Mouse (Mus musculus) stomach, postnatal 0 days (tissue): ENCODE results near the gene Olfr1082. TPM values are rescaled to one million over a fixed set of nuclear protein-coding genes. Genes with fewer than 3 reads are reported as not detected.
"Not testable (repeated sequence)": the region's sequence is repeated elsewhere in the genome, so short reads cannot be mapped to it uniquely, and the experiment has no call there.

Experiments used
- ATAC-seq: fragments of 200-750 bp; cut with Nextera tagmentation; 2 replicates; pipeline ENCODE4 v1.8.0; 2017; ENCODE audit not compliant: low FRiP score, low TSS enrichment
- DNase-seq: peaks from one replicate; pipeline ENCODE4 v3.0.0-alpha.2; 2016; ENCODE audit warnings: low spot score
- H3K27ac ChIP-seq: fragments of 300-500 bp; sonication (generic); replicated peaks from 2 replicates; pipeline ENCODE4 v1.5.1; 2014; ENCODE audit warnings: mild to moderate bottlenecking, control low read depth
- H3K27me3 ChIP-seq: fragments of 300-500 bp; sonication (generic); 2 replicates; pipeline ENCODE4 v1.6.1; 2014; ENCODE audit warnings: low read length; ENCODE audit not compliant: control insufficient read depth, insufficient read depth
- H3K36me3 ChIP-seq: fragments of 300-500 bp; sonication (generic); 2 replicates; pipeline ENCODE4 v1.6.1; 2014; ENCODE audit warnings: low read length, mixed read lengths; ENCODE audit not compliant: control insufficient read depth, insufficient read depth
- H3K4me1 ChIP-seq: fragments of 300-500 bp; sonication (generic); replicated peaks from 2 replicates; pipeline ENCODE4 v1.6.1; 2014; ENCODE audit warnings: antibody characterized with exemption; ENCODE audit not compliant: control insufficient read depth, insufficient read depth
- H3K4me2 ChIP-seq: fragments of 300-500 bp; sonication (generic); replicated peaks from 2 replicates; pipeline ENCODE4 v1.6.1; 2014; ENCODE audit warnings: low read depth, mild to moderate bottlenecking, control low read depth, moderate library complexity
- H3K4me3 ChIP-seq: fragments of 300-500 bp; sonication (generic); 2 replicates; pipeline ENCODE4 v1.5.1; 2014; ENCODE audit warnings: low read depth, low read length, control low read depth
- H3K9ac ChIP-seq: fragments of 300-500 bp; sonication (generic); 2 replicates; pipeline ENCODE4 v1.6.1; 2014; ENCODE audit warnings: mild to moderate bottlenecking, low read length, control low read depth, mixed read lengths
- H3K9me3 ChIP-seq: fragments of 300-500 bp; sonication (generic); 2 replicates; pipeline ENCODE4 v1.6.1; 2016; ENCODE audit warnings: low read length; ENCODE audit not compliant: control insufficient read depth
- WGBS: fragments of 180-500 bp; shearing (Covaris S2); extraction: QIAGEN DNeasy Blood & Tissue Kit; methylation state at CpG from one replicate; pipeline ENCODE4 v1.1.7; 2014; 5-methylcytosine and 5-hydroxymethylcytosine counted together
- polyA plus RNA-seq: library from polyadenylated mRNA; unstranded; fragments of >200 nt; fragmentation: Nextera tagmentation; extraction: Ambion mirVana; gene quantifications from 2 replicates; pipeline ENCODE4 v1.2.1, GENCODE M21; 2015

Olfr1082 gene
- polyA plus RNA-seq, result not detected in 2 replicates

GRCm38 (mm10) chr2:86598866-86599265 is at the start of gene Olfr1082:
Gene Olfr1082 (minus strand): TSS chr2:86598966.
- not testable (repeated sequence) for H3K36me3 ChIP-seq, H3K4me2 ChIP-seq, ATAC-seq, H3K9me3 ChIP-seq, H3K27me3 ChIP-seq, H3K27ac ChIP-seq, DNase-seq, H3K9ac ChIP-seq, H3K4me3 ChIP-seq, H3K4me1 ChIP-seq
- 44% methylated on average over 1 of the region's 1 CpGs for WGBS

DNA sequence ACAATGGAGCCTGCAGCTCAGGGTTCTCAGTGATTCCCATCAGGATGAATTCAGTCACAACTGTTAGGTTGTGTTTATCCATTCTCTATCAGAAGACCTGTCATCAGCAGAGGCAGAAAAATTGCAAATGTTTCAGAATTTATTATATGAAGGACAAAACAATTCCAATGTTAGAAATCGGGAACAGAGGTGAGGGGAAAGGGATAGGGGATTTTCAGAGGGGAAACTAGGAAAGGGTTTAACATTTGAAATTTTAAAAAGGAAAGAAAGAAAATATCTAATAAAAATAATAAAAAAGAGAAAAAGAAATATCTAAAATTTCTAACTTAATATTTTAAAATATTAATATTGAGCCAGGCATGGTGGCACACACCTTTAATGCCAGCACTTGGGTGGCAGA is 40.9 kb upstream of the Olfr1082 start, which contains the start of gene Olfr1084:
Olfr1084 (minus strand) TSS at position 101 of the 400 bp plus-strand sequence.
- H3K27ac ChIP-seq, H3K4me2 ChIP-seq, ATAC-seq, H3K9me3 ChIP-seq, DNase-seq, H3K9ac ChIP-seq, H3K27me3 ChIP-seq, H3K36me3 ChIP-seq, H3K4me1 ChIP-seq, H3K4me3 ChIP-seq: not testable (repeated sequence)
- 85% methylated on average over 1 of the region's 1 CpGs for whole genome bisulfite sequencing

DNA sequence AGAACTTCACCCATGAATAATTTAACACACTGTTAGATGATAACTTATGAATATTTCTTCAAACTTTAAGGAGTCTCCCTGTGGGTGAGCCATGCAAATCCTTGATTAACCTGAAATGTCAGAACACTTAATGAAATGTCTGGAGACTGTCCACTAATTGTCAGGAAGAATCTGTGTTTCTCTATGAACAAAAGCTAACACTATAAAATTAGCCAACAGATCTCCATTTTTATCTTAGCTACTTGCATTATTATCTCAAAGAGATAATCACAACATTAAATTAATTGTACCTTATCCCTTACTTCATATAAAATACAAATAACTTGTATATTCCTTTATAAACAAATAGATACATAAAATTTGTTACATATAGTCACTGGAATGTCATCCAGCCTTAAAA is 40.6 kb downstream of the Olfr1082 start, which contains the start of gene Olfr1080:
Olfr1080 (minus strand) TSS at position 101 of the 400 bp plus-strand sequence.
- H3K4me1 ChIP-seq, H3K36me3 ChIP-seq, ATAC-seq, H3K4me2 ChIP-seq, H3K27ac ChIP-seq, H3K27me3 ChIP-seq, H3K4me3 ChIP-seq, DNase-seq, H3K9me3 ChIP-seq, H3K9ac ChIP-seq: not testable (repeated sequence)

Other genes starting within 250 kb of the Olfr1082 start
- gene Olfr1055, start 248.7 kb downstream of the Olfr1082 start, polyA plus RNA-seq, result not detected in 2 replicates
- not detected in 2 replicates for gene Olfr1056, start 236.5 kb downstream of the Olfr1082 start, polyA plus RNA-seq
- gene Olfr1057, start 220.6 kb downstream of the Olfr1082 start, polyA plus RNA-seq, result not detected in 2 replicates
- not detected in 2 replicates for gene Olfr1058, start 210.4 kb downstream of the Olfr1082 start, polyA plus RNA-seq
- gene Olfr1061, start 184.9 kb downstream of the Olfr1082 start, polyA plus RNA-seq, result not detected in 2 replicates
- not detected in 2 replicates for gene Olfr1062, start 172.2 kb downstream of the Olfr1082 start, polyA plus RNA-seq
- gene Olfr1065, start 148.4 kb downstream of the Olfr1082 start, polyA plus RNA-seq, result not detected in 2 replicates
- gene Olfr1066, start 142.7 kb downstream of the Olfr1082 start, polyA plus RNA-seq, result not detected in 2 replicates
- gene Olfr228, start 111.6 kb downstream of the Olfr1082 start, polyA plus RNA-seq, result not detected in 2 replicates
- not detected in 2 replicates for gene Olfr1076, start 90.5 kb downstream of the Olfr1082 start, polyA plus RNA-seq
- not detected in 2 replicates for gene Olfr1079, start 56.5 kb downstream of the Olfr1082 start, polyA plus RNA-seq
- not detected in 2 replicates for gene Olfr1080, start 40.7 kb downstream of the Olfr1082 start, polyA plus RNA-seq
- not detected in 2 replicates for gene Olfr1084, start 40.8 kb upstream of the Olfr1082 start, polyA plus RNA-seq
- gene Olfr1085, start 63.1 kb upstream of the Olfr1082 start, polyA plus RNA-seq, result not detected in 2 replicates
- not detected in 2 replicates for gene Olfr1086, start 81.1 kb upstream of the Olfr1082 start, polyA plus RNA-seq
- not detected in 2 replicates for gene Olfr1087, start 99.4 kb upstream of the Olfr1082 start, polyA plus RNA-seq
- not detected in 2 replicates for gene Olfr1089, start 134.7 kb upstream of the Olfr1082 start, polyA plus RNA-seq
- not detected in 2 replicates for gene Olfr1090, start 160.0 kb upstream of the Olfr1082 start, polyA plus RNA-seq
- gene Olfr1093, start 183.5 kb upstream of the Olfr1082 start, polyA plus RNA-seq, result not detected in 2 replicates
- not detected in 2 replicates for gene Olfr141, start 211.1 kb upstream of the Olfr1082 start, polyA plus RNA-seq
- 0.06 TPM in 1 of 2 replicates, not detected in the other for gene Olfr1094, start 225.7 kb upstream of the Olfr1082 start, polyA plus RNA-seq